Mouse (Mus musculus): ENCODE results near the gene Msto1. TPM values are rescaled to one million over a fixed set of nuclear protein-coding genes. Genes with fewer than 3 reads are reported as not detected.
"Not testable (repeated sequence)": the region's sequence is repeated elsewhere in the genome, so short reads cannot be mapped to it uniquely, and the experiment has no call there.

Msto1 gene
- 26.1 and 30.5 TPM in 2 replicates for total RNA-seq (2017)

GRCm38 (mm10) chr3:88913511-88914383, at the start of gene Msto1:
Gene Msto1 (minus strand): TSS chr3:88913999.
- ATAC-seq (replicated peaks in 1 of 2; ENCODE audit: insufficient read depth in 1 of 2, low FRiP score in 2 of 2, low TSS enrichment in 1 of 2, low read depth in 1 of 2, poor library complexity in 2 of 2, severe bottlenecking in 2 of 2) = peak; percentile 96 to 99

DNA sequence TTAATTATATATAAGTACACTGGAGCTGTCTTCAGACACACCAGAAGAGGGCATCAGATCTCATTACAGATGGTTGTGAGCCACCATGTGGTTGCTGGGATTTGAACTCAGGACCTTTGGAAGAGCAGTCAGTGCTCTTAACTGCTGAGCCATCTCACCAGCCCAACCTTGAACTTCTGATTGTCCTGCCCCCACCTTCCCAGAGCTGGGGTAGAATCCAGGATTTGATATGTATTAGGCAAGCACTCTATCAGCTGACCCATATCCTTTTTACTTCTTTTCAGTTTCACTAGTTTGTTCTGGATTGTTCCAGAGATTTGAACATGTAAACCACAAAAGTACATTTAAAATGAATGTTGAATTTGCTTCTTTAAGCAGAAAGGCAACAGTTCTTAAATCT, 49.4 kb upstream of the Msto1 start:
- not testable (repeated sequence) for ATAC-seq (replicated peaks in 1 of 2; ENCODE audit: insufficient read depth in 1 of 2, low FRiP score in 2 of 2, low TSS enrichment in 1 of 2, low read depth in 1 of 2, poor library complexity in 2 of 2, severe bottlenecking in 2 of 2)

GRCm38 (mm10) chr3:88953736-88954135, 39.9 kb upstream of the Msto1 start:
- ATAC-seq (replicated peaks in 1 of 2; ENCODE audit: insufficient read depth in 1 of 2, low FRiP score in 2 of 2, low TSS enrichment in 1 of 2, low read depth in 1 of 2, poor library complexity in 2 of 2, severe bottlenecking in 2 of 2) = no peak

DNA sequence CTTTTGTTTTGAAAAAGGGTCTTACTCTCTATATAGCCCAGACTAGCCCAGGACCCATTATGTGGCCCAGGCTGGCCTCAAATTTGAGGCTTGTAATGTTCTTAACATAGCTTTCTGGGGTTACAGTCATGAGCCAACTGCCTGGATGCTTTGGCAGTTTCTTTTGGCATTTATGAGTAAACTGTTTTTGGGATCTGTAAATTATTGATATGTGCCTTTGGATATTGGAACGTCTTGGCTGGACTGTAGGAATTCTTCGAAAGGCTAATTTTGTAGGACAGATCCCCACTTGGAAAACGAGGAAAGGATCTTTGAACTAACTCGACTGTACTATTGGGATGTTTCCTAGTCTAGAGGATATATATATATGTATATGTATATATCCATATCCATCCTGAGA, 39.4 kb upstream of the Msto1 start:
- ATAC-seq (replicated peaks in 1 of 2; ENCODE audit: insufficient read depth in 1 of 2, low FRiP score in 2 of 2, low TSS enrichment in 1 of 2, low read depth in 1 of 2, poor library complexity in 2 of 2, severe bottlenecking in 2 of 2) = no peak

DNA sequence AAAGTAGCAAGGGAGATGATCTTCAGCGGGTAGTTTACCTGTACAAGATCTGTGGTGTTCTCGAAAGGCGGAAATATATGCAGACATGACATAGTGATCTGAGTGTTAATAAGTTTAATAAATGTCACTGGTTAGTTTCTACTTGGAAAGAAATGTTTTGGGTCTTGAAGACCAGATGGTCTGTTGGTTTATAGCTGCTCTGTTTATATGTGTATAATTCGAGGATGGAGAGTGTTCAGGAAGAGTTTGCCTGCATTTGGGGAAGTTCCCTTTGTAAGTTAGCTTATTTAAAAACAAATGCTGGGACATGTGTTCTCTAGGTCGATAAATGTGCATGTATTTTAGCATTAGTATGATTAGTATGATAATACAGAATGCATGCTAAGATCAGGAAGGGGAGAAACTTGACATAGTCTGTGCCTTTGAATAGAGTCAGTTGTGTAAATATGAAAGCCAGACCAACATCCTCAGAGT, 37.6 kb upstream of the Msto1 start:
- no peak for ATAC-seq (replicated peaks in 1 of 2; ENCODE audit: insufficient read depth in 1 of 2, low FRiP score in 2 of 2, low TSS enrichment in 1 of 2, low read depth in 1 of 2, poor library complexity in 2 of 2, severe bottlenecking in 2 of 2)

- peak; percentile 80 to 81 for ATAC-seq (replicated peaks in 1 of 2; ENCODE audit: insufficient read depth in 1 of 2, low FRiP score in 2 of 2, low TSS enrichment in 1 of 2, low read depth in 1 of 2, poor library complexity in 2 of 2, severe bottlenecking in 2 of 2)
Observed at GRCm38 (mm10) chr3:88950576-88951326, 37.0 kb upstream of the Msto1 start, which contains the start of the genes Ash1l and Dap3. Gene Ash1l (plus strand): TSS chr3:88950622. Gene Dap3 (minus strand): TSS chr3:88951181.

- peak; percentile 52 to 65 for ATAC-seq (replicated peaks in 1 of 2; ENCODE audit: insufficient read depth in 1 of 2, low FRiP score in 2 of 2, low TSS enrichment in 1 of 2, low read depth in 1 of 2, poor library complexity in 2 of 2, severe bottlenecking in 2 of 2)
Observed at GRCm38 (mm10) chr3:88949786-88950575, 36.2 kb upstream of the Msto1 start.

DNA sequence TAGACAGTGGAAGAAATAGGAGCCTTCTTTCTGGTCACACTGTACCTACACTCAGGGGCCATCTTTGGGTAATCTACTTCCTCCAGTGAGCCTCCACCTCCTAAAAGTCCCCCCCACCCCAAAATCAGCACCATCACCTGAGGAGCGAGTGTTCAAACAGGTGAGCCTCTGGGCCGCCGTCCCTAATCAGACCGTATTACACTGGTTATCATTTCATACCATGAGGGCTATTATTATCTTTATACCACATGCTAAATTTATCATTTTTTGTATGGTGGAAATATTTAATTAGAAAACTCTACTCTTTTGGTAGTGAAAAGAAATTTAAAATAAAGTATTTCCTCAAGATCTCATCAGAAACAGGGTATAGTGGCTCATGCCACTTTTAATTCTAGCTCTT, 30.3 kb upstream of the Msto1 start:
- no peak for ATAC-seq (replicated peaks in 1 of 2; ENCODE audit: insufficient read depth in 1 of 2, low FRiP score in 2 of 2, low TSS enrichment in 1 of 2, low read depth in 1 of 2, poor library complexity in 2 of 2, severe bottlenecking in 2 of 2)

DNA sequence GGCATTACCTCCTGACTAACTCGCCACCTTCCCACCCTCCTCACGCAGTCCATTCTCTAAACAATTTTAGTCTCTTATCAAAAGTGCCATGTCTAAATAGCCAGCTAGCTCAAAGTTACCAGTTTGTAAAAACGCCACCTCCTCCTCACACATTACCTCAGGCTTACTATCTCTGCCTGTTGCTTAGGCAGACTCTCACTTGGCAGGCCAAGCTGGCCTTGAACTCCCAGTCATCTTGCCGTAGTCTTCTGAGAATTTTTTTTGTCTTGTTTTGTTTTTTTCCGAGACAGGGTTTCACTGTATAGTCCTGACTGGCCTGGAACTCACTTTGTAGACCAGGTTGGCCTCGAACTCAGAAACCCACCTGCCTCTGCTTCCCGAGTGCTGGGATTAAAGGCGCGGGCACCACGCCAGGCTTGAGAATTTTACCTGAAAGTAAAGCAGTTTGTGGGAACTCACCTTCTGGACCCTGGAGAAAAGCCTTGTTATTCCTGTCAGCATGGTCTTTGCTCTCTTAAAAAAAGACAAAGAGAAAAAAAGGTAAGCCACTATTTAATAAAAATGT, 28.6 kb upstream of the Msto1 start:
- ATAC-seq (replicated peaks in 1 of 2; ENCODE audit: insufficient read depth in 1 of 2, low FRiP score in 2 of 2, low TSS enrichment in 1 of 2, low read depth in 1 of 2, poor library complexity in 2 of 2, severe bottlenecking in 2 of 2) = no peak

- ATAC-seq (replicated peaks in 1 of 2; ENCODE audit: insufficient read depth in 1 of 2, low FRiP score in 2 of 2, low TSS enrichment in 1 of 2, low read depth in 1 of 2, poor library complexity in 2 of 2, severe bottlenecking in 2 of 2) = peak; percentile 62 to 75
Observed at GRCm38 (mm10) chr3:88939749-88940148, 25.9 kb upstream of the Msto1 start.

DNA sequence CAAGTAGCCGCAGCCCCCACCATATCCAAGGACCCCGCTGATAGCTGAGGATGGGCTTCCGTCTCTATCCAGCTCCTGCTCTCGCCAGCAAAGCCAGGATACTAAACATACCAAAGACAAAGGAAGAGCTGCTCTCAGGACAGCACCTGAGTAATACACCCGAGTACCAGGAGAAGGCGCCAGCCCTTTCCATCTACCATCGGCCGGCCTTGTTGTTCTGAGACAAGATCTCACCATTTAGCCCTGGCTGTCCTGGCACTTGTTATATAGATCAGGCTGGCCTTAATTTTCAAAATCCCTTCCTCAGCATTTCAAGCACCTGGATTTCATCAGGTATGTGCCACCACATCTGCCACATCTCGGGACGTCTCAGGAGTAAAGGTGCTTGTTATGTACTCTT, 25.3 kb upstream of the Msto1 start:
- no peak for ATAC-seq (replicated peaks in 1 of 2; ENCODE audit: insufficient read depth in 1 of 2, low FRiP score in 2 of 2, low TSS enrichment in 1 of 2, low read depth in 1 of 2, poor library complexity in 2 of 2, severe bottlenecking in 2 of 2)

DNA sequence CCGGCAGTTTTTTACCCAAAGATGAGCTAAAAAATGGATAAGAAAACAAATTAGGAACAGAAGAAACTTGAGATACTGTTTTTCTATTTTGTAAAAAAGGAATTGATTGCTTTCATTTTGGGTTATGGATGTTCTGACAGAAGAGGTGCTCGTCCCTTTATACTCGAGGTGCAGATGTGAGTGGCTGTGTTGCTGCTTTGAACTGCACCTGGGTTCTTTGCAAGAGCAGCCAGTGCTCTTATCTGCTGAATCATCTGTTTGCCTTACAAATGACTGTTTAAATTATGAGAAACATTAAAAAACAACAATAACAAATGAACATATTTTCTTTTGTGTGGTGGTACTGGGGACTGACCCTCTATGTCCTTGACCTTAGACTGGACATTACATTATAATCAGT, 15.7 kb upstream of the Msto1 start:
- no peak for ATAC-seq (replicated peaks in 1 of 2; ENCODE audit: insufficient read depth in 1 of 2, low FRiP score in 2 of 2, low TSS enrichment in 1 of 2, low read depth in 1 of 2, poor library complexity in 2 of 2, severe bottlenecking in 2 of 2)

DNA sequence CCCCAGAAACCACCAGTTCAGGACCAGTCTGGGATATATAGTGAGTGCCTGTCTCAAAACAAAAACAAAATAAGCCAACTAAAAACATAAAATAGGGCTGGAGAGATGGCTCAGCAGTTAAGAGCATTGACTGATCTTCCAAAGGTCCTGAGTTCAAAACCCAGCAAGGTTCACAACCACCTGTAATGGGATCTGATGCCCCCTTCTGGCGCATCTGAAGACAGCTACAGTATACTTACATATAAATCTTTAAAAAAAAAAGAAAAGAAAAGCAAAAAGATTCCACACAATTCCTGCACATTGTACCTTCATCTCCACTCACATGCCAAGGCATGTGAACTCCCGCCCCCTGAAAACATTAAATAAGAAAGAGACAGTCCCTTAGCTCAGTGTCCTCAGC, 11.9 kb upstream of the Msto1 start:
- no peak for ATAC-seq (replicated peaks in 1 of 2; ENCODE audit: insufficient read depth in 1 of 2, low FRiP score in 2 of 2, low TSS enrichment in 1 of 2, low read depth in 1 of 2, poor library complexity in 2 of 2, severe bottlenecking in 2 of 2)

DNA sequence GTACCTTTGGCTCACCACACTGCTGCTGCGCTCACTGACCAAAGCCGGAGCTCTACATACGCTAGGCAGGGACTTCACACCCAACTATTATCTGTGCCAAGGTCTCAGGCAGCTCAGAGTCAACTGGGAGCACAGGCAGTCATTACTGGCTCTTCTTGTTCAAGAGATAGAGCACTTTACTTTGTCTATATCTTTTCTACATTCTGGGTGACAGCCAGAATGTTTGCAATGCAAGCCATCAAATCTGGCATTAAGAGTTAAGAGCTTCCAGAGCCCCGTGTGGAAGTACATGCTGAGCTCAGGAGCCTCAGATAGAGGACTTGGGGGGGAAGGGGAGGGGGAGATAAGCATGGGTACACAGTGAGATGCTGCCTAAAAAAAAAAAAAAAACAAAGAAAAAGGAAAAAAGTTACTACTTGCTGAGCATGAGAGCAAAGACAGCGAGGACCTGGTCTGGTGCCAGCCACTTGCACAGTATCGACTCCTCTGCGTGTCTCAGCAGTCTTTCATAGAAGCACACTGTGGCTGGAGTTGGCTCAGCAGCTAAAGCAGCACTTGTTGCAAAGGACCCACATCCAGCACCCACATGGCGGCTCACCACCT, 10.3 kb upstream of the Msto1 start:
- no peak; a peak in 1 of 4 replicates for ATAC-seq (replicated peaks in 1 of 2; ENCODE audit: insufficient read depth in 1 of 2, low FRiP score in 2 of 2, low TSS enrichment in 1 of 2, low read depth in 1 of 2, poor library complexity in 2 of 2, severe bottlenecking in 2 of 2)

- no peak for ATAC-seq (replicated peaks in 1 of 2; ENCODE audit: insufficient read depth in 1 of 2, low FRiP score in 2 of 2, low TSS enrichment in 1 of 2, low read depth in 1 of 2, poor library complexity in 2 of 2, severe bottlenecking in 2 of 2)
Observed at GRCm38 (mm10) chr3:88921411-88921810, 7.6 kb upstream of the Msto1 start.

GRCm38 (mm10) chr3:88918981-88919380, 5.2 kb upstream of the Msto1 start:
- ATAC-seq (replicated peaks in 1 of 2; ENCODE audit: insufficient read depth in 1 of 2, low FRiP score in 2 of 2, low TSS enrichment in 1 of 2, low read depth in 1 of 2, poor library complexity in 2 of 2, severe bottlenecking in 2 of 2) = no peak

- ATAC-seq (replicated peaks in 1 of 2; ENCODE audit: insufficient read depth in 1 of 2, low FRiP score in 2 of 2, low TSS enrichment in 1 of 2, low read depth in 1 of 2, poor library complexity in 2 of 2, severe bottlenecking in 2 of 2) = no peak
Observed at GRCm38 (mm10) chr3:88914384-88914810, 598 bp upstream of the Msto1 start.

All from hematopoietic stem cell, adult 5-6 weeks (primary cell).